Mouse (Mus musculus) gastrocnemius, adult 8-10 months (tissue): ENCODE data around the gene Zfp385a. TPM values are rescaled to one million over a fixed set of nuclear protein-coding genes. Genes with fewer than 3 reads are reported as not detected.

Experiments
- DNase-seq, 2 experiments: peaks; one replicate each; pipeline ENCODE4 v3.0.0; 2022; ENCODE audit warnings: low spot score in 2 of 2
- total RNA-seq, 4 experiments: library from RNA; stranded (reverse); gene quantifications; 2 replicates each; pipeline ENCODE4 v1.2.4; 2022

Gene Zfp385a
- total RNA-seq, 4 experiments from 2014 or later: 5.7 to 6.4 (median 5.9) TPM

DNA sequence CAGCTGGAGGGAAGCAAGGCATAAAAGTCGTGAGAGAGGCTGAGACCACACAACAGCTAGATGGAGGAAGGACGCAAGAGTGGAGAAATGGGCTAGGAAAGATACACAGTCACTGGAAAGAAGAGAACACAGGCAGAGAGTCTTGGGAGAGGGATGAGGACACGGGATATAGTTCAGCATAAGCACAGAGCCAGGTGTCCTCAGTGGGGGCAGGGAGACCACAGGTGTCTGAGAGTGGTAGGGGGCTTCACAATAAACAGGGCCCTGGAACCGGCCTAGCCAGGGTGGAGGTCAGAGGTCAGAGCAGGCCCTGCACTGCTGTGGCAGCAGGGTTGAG lies 1.1 kb downstream of the Zfp385a start:
- DNase-seq: no peak

DNA sequence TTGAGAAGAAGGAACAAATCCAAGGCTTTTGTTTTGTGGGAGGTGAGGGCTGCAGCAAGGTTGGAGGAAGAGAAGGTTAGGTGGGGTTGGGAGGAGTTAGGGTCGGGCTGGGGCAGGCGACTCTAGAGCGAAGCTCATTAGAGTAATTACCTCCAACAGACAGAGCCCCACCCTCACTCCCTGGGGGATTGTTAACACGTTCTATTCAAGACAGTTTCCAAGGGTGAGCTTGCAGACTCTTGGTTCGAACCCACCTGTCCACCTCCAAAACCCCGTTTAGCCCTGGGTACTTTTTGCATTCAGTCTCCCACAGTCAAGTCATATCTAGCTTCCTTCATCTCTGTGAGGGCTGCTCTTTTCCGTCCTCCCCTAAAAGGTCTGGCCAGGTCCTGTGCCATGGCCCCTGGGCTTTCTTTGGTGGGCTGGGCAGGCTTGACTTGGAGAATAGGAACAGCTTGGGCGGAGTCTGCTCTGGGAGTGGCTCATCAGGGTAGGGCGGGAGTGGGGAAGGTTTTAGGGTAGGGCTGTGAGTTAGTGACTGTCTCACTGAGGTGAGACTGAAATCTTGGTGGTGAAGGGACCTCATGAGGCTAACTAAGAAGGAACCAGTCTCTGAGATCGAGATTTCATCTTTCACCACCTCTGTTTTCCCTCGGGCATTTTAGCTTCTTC lies 2.8 kb downstream of the Zfp385a start:
- DNase-seq: no peak

DNA sequence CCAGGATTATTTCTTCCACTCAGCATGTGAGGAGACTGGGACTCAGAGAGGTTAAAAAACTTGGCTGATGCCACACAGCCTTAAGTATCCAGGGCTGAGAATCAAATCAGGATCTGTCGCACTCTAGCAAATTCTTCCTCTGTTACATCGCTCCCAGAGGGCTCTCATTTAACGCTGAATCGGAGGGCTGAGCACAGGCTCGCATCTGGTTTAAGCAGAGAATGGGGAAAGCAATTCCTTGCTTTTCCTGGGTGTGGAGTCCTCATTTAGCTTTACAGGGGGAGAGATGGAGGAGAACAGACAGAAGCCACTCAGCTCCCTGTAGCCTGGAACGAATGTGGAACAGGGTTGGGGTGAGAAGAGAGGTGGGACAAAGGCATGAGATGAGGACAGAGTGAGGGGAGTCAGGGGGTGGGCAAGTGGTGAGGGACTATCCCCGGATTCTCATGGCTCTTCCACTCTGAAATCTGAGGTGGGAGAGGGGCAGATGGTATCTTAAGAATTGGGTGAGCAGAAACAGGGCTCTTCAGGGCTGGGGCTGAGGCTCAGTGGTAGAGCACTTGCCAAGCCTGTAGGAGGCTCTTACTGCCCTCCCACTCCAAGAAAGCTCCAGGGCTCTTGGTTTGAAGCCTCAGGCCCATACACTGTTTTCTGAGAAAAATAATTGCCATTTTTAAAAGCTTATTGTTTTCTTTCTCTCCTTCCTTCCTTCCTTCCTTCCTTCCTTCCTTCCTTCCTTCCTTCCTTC lies 4.2 kb downstream of the Zfp385a start:
- no peak for DNase-seq

DNA sequence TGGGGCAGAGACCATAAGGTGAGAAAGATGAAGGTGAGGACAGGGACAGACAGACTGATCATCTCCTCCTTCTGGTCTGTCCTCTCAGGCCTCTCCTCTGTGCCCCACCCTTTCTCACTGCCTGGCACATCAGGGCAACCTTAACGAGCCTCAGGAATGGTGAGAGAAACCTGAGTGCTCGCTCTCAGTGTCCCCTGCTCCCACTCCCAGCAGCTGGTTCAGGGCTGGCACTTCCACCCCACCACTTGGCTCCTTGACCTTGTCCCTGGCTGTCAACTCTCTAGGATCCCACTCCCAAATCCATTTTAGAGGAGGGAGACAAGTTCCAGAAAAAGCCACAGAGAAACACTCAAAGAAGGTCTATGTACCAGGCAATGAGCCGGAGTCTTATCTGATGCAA lies 4.9 kb downstream of the Zfp385a start:
- no peak for DNase-seq

DNA sequence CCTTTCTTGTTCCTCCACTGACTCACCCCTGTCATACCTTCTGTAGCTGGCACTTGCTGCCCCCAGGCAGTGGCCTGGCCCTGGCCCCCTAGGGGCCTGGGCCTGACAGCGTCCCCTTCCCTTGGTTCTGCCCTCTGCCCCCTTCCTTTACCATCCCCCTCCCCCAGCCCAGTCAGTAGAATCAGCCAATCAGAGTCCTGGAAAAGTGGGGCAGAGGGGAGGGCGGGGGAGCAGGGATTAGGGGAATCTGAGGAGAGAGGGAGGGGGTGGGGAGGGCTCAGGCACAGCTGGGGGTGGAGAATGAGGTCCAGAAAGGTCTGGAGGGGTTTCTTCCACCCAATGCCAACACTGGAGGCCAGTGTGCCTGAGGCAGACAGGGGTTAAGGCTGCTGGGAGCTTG lies 5.7 kb downstream of the Zfp385a start:
- no peak for DNase-seq

DNA sequence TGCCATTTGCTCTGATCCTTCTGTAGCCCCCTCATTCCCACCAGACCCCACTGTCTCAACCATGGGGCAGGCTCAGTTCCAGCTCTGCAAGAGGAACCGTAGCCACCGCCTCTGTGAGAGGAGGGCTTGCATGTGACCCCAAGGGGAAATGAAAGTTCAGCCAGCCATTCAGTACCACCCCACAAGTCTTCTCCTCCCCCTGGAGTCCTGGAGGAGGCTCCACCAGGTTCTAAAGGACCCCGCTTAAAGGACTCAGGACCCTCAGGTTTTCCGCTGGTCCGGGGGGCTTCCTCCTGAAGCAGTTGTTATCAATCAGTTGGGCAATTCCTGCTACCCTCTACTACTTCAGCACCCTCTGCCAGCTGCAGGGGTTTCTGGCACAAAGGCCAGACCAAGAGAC lies 6.2 kb downstream of the Zfp385a start:
- DNase-seq: no peak

DNA sequence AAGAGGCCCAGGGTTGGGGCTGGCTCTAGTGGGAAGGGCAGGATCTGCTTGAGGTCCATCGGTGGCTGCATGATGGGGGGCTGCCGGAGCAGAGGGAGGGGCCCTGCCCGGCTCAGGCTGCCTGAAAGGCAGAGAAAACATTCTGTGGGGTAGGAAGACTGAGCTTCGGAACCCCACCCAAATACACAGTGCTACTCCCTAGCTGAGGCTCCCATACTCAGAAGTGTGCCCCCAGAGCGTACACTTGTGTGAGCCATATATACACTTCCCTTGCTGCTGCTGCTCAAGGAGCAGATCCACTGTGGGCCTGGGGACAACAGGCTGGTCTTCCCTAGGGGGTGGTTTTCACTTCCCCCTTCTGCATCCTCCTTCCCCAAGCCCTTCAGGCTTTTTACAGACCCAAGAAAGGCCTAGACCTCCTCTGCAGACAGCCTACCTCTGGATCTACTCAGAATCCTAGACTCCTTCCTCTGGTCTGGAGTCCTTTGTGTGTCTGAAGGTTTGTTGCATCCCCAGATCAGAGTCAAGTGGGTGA lies 6.7 kb downstream of the Zfp385a start:
- no peak for DNase-seq

DNA sequence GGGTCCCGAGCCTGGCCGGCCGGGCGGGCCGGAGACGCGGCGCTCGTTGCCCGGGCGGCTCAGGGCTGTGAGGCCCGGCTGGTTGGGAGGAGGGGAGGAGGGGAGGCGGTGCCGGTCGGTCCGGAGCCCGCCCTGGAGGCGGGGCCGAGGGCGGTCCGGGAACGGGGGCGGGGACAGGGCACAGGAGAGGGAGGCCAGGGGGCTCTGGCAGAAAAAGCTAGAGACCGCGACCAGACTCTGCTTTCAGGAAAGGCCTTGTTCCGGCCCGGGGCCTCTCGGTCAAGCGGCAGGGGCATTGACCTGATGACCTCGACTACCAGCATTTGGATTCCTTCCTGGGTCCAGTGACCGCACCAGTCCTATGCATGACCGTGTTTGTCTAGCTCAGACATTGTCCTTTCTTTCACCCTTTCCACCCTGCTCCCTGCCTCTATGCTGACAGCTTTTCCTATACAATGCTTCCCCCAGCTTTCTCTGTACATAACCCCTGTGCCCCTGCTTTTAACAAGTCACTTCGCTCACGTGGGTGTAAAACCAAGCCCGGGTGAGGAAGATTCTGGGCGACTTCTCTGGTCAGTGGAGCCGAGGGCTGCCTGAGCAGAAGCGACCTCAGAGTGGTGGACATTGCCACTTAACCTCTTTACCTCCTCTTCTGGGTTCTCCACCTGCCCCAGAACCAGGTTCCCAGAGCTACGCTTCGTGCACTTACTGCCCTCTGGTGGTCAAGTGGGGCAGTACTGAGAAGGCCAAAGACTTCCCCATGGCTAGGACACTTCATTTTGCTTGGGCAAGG lies 16.2 kb downstream of the Zfp385a start:
- peak; percentile 77 to 78 for DNase-seq

DNA sequence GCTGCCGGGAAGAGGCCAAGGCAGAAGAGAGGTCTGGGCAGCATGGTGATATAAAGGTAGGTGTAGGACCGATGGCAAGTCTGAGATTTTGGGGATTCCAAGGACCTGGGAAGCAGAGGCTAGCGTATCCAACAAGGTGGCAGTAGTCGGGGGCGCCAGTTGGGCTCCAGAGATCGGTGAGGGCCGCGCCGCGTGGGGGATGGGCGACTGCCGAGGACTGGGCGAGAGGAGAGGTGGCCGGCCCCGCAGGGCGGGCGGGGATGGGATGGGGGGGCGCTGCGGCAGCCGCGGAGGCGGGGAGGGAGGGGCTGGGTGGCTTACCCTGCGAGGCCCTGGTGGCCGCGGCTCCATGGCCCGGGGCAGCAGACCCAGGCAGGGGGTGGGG lies 16.8 kb downstream of the Zfp385a start:
- DNase-seq: no peak

DNA sequence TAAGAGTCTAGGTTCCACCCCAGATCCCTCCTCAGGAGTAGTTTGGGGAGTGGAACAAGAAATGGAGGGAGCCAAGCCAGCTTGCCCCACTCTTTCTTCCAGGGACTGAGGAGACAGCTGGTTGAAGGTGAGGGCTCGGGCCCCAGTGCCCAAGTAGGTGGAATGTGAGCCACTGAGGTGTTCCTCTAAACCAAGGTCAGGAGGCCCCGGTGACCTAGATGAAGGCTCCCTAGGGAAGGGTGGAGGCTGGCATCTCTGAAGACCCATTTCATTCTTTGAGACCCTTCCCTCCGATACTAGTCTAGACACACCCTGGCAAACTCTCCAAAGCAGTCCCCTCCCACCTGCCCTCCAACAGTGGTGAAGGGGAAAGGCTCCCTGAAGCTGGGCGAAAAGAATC lies 17.5 kb downstream of the Zfp385a start:
- no peak for DNase-seq

DNA sequence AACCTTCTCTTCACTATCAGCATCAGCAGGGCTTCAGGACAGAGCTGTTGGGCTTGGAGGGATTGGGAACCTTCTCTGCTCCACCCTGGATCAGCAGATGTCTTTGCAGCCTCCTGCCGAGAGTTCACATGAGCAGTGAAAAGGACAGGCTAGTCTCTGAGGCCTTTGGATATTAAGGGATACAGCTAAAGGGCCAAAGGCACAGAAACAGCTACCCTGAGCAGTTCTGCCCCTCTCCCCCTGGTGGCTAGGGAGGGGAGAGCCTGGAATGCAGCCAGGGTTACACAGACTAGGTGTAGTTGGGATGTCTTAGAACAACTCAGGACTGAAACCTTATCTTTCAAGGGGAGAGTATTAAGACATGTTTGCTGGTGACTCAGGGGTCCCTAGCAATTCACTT lies 18.8 kb downstream of the Zfp385a start:
- DNase-seq: no peak

DNA sequence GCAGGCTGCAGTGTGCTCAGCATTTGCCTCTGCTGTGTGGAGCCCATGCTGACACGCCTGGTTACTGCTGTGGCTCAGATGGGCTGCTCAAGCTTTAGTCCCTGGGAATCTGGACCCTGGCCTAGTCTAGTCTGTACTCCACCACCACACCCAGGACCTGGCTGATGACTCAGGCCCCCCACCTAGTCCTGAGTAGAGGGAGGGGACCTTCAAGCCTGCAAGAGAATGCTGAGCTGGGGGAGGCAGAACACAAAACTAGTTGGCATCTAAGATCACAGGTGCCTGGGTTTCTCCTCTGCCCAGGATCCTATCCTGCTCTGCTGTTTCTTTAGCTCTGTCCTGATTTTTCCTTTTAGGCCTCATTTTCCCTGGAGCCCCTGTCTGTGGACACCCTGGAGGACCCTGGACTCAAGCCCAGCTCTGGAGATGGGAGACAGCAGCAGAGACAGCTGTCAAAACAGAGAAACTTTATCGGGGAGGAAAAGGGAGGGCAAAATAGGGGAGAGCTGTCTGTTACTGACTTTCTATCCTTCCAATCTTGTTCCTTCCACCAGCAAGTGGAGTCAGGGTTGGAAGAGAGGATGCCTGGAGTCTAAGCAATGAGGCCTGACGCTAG lies 21.6 kb downstream of the Zfp385a start:
- DNase-seq: no peak

DNA sequence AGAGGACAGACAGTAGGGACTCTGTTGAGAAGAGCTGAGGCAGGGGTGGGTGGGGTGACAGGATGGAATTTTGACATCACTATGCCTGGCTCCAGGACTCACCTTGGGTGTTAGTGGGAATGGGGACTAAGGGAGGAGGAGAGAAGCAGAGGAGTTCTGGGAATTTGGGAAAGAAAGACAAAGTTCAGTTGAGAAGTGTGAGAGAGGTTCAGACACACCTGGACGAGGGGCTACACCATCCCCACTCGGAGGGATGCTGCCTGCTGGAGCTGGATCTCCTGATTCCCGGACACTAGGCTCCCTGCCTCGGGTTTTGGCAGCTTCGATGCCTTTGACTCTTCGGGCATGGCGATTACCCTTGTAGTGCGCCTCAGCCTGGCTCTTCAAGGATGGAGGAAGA lies 22.2 kb downstream of the Zfp385a start:
- no peak for DNase-seq

DNA sequence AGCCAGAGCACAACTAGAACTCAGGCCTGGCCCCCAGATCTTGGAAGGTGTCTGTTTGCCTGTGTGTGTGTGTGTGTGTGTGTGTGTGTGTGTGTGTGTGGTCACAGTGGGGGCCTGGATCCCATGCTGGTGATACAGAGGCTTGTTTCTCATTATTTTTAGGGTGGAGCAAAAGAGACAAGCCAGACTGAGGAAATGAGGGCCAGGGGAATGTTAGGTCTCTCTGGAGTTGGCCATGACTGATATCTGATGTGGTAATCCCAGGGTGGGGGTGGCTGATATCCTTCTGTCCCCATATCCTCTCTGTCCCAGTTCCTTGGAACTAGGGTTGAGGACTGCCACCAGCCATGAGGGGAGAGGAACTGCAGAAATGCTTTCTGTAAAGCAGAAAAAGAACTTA lies 22.8 kb downstream of the Zfp385a start:
- DNase-seq: no peak

DNA sequence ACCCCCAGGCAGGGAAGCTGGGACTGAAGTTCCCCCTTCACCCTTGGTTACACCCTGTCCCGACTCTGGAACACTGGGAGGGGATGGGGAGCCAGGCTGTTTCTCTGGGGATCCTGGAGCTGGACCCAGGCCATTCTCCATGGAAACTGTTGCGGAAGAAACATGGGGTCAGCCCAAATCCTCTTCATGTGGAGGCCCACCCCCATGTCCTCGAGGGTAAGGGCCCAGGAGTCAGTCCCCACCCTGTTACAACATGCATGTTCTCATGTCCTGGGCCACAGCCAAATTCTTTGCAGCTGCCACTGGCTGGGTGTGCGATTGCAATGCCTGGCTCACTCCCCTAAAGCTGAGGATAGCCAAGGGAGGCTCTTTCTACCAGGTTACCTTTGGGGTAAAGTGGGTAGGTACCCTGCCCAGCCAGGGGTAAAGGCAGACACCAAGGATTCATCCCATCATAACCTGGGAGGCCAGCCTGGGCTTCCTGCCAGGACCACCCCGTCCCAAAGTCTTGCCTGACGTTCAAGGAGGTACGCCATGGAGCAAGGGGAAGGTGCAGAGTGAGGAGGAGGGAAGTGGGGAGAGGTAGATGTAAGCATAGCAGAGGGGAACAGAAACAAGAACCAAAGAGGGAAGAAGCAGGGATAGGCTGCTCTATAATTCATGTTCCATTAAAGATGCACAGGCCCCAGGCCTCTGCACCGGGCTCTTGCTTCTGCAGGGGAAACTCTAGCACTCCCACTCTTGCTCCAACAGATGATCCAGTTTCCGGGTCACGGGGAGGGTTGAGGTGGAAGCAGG lies 23.7 kb downstream of the Zfp385a start:
- peak; percentile 80 to 83 for DNase-seq

DNA sequence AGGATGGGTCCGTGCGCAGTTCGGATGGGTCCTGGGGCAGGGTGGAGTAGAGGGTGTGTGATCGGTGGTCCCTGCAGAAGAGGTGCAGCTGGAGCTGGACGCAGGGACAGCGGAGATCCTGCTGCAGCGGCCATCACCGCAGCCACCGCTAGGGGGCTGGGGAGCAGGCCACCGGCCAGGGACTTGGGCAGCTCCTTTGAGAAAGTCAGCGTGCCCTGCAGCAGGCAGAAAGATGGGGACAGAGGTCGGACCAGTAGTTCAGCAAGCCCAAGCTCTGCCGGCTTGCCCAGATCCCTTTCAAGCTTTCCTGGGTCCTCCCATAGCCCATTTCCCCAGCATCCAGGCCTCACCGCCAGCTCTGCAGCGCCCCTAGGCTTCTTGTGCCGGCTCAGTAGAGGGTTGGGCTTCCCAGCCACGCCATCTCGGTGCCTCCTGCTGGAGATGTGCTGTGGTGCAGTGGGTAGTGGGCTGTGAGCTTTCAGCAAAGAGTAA lies 24.8 kb downstream of the Zfp385a start:
- DNase-seq: peak; percentile 66 to 68

DNA sequence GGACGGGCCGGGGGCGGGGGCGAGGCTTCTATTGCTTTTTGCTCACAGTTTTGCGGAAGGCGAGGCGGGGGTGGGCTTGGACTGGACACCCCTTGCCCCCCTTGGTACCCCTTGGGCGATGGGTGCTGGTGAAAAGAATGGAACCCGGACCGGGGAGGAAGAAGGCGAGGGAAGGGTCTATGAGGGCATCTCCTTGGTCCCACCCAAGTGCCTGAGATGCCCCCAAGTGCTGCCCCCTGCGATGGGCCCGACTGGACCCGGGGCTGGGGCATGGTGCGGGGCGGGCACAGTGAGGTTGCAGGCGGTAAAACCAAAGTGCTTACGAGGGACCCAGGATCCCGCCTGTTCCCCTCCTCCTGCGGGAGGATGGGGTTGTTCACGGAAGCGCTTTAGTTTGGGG lies 25.7 kb downstream of the Zfp385a start:
- no peak for DNase-seq

DNA sequence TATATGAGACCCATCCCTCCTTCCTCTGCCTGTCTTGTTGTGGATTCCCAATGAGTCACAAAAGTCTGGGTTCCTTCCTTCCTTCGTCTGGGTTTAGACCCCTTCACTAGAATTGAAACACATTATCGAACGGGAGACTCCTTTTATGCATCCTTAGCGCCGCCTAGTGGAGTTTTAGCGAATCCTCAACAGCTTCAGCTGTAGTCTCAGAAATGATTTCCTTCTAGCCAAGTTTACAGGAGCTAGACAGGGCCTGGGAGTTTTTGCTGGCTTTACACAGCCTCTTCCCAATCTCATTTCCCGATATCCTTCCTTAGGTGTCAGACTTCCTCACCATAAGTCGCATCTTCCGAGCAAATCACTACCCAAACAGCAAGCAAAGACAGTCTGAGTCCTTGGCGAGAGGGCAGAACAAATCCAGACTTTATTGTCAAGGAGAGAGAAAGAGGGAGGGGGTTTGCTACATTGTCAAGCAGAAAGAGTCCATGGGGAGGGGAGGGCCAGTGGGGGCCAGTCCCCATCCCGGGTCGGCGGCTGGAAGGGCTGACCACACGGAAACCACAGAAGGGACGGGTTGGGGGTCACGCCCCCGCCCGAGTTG lies 26.3 kb downstream of the Zfp385a start:
- no peak for DNase-seq

DNA sequence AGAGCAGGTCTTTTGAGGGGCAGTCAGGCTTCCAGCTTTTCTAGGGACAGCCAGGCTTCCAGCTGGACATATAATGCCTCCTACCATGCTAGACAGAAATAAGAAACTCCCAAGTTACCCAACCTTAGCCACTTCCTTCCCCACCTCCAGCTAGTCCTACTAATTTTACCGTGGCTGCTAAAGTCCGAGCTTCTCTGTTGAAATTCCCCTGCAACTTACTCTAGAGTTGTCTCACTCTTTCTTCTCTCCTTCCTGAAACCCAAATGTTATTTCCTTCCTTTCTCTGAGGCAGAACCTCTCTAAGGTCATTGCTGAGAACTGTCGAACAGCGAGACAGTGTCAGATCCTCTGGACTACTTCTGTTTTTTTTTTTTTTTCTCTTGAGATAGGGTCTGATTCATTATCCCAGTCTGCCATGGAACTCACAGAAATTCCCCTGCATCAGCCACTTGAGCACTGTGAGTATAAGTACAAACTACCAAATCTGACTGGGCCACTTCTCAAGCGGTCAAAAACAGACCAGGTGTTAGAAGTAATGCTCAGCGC lies 29.5 kb downstream of the Zfp385a start, which contains the start of gene Gpr84:
TSS of gene Gpr84 (minus strand) at position 248 of the 546 bp plus-strand sequence.
- DNase-seq: no peak
